Mouse (Mus musculus): Measurements from ENCODE around the gene Wdr62. TPM values are rescaled to one million over a fixed set of nuclear protein-coding genes. Genes with fewer than 3 reads are reported as not detected.

The Wdr62 gene
- total and polyA plus RNA-seq, 3 experiments = 8.2 to 59.1 (median 57.9) TPM

DNA sequence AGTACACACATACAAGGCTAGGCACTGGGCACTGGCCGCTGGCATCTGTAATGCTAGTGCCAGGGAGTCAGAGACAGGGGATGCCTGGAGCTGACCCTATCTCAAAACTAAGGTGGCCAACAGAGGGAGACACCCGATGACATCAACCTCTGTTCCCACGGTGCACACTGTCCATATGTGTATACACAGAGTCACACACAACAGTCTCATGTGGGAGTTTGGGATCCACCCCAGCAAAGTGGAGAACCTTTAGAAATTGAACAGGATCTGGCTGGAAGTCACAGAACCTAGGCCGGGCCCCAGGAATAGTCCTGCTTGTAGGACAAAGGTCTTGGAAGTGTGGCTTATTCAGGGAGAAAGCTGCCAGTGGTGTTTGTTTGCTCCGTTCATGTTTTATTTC is 14.1 kb upstream of the Wdr62 start:
- no peak overlapping the region for H3K4me3 ChIP-seq (ENCODE audit: low read depth, low read length)
- H3K4me1 ChIP-seq (ENCODE audit: insufficient read depth, low read depth, low read length) = peaks cover 9% of the 10 kb centered on the region
- no peaks in the 10 kb centered on the region for H3K9me3 ChIP-seq (replicated peaks)
- TF ChIP-seq TAL1 (conservative IDR thresholded peaks at IDR 0.05; ENCODE audit: low read depth, low read length) (no peak), GATA2 (IDR thresholded peaks at IDR 0.05; ENCODE audit: borderline replicate concordance, low read depth, low read length) (no peak), POLR2AphosphoS5 (IDR thresholded peaks at IDR 0.05; ENCODE audit: insufficient replicate concordance, low read depth, low read length) (no peak), CTCF (IDR thresholded peaks at IDR 0.05; ENCODE audit: low read depth, low read length) (no peak), GATA1 (IDR thresholded peaks at IDR 0.05; ENCODE audit: borderline replicate concordance, low read length) (no peak)
- no peaks in the 10 kb centered on the region for H3K36me3 ChIP-seq (replicated peaks)
- DNase-seq (ENCODE audit: low spot score) (no peak), ATAC-seq (ENCODE audit: extremely low read depth, insufficient number of reproducible peaks, low FRiP score, poor library complexity, severe bottlenecking) (no peak)
- peaks cover 42% of the 10 kb centered on the region for H3K27me3 ChIP-seq (ENCODE audit: insufficient read depth, low read length)

DNA sequence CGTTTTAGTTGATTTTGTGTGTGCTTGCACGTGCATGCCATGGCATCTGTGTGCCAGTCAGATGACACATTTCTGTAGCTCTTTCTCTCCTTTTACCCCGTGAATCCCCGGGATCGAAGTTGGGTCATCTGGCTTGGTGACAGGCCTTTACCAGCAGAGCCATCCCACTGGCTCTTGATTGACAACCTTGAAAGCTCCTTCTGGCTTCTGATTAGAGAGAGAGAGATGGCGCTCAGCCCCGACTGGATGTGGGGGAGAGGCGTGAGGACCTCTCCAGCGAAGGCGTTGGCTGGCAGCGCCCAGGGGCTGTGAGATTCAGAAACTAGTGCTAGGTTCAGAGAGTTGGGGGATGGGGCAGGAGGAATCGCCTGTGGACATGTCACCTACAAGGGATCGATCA is 13.6 kb upstream of the Wdr62 start:
- H3K27me3 ChIP-seq (ENCODE audit: insufficient read depth, low read length) = peaks cover 47% of the 10 kb centered on the region
- H3K9me3 ChIP-seq (replicated peaks) = no peaks in the 10 kb centered on the region
- H3K36me3 ChIP-seq (replicated peaks) = no peaks in the 10 kb centered on the region
- no peak for ATAC-seq (ENCODE audit: extremely low read depth, insufficient number of reproducible peaks, low FRiP score, poor library complexity, severe bottlenecking)
- H3K4me3 ChIP-seq (ENCODE audit: low read depth, low read length) = no peak overlapping the region
- DNase-seq (ENCODE audit: low spot score) = no peak
- TF ChIP-seq POLR2AphosphoS5 (IDR thresholded peaks at IDR 0.05; ENCODE audit: insufficient replicate concordance, low read depth, low read length) = no peak
- no peak for TF ChIP-seq GATA1 (IDR thresholded peaks at IDR 0.05; ENCODE audit: borderline replicate concordance, low read length)
- no peak for TF ChIP-seq GATA2 (IDR thresholded peaks at IDR 0.05; ENCODE audit: borderline replicate concordance, low read depth, low read length)
- no peak for TF ChIP-seq TAL1 (conservative IDR thresholded peaks at IDR 0.05; ENCODE audit: low read depth, low read length)
- TF ChIP-seq CTCF (IDR thresholded peaks at IDR 0.05; ENCODE audit: low read depth, low read length) = no peak
- H3K4me1 ChIP-seq (ENCODE audit: insufficient read depth, low read depth, low read length) = peaks cover 9% of the 10 kb centered on the region

DNA sequence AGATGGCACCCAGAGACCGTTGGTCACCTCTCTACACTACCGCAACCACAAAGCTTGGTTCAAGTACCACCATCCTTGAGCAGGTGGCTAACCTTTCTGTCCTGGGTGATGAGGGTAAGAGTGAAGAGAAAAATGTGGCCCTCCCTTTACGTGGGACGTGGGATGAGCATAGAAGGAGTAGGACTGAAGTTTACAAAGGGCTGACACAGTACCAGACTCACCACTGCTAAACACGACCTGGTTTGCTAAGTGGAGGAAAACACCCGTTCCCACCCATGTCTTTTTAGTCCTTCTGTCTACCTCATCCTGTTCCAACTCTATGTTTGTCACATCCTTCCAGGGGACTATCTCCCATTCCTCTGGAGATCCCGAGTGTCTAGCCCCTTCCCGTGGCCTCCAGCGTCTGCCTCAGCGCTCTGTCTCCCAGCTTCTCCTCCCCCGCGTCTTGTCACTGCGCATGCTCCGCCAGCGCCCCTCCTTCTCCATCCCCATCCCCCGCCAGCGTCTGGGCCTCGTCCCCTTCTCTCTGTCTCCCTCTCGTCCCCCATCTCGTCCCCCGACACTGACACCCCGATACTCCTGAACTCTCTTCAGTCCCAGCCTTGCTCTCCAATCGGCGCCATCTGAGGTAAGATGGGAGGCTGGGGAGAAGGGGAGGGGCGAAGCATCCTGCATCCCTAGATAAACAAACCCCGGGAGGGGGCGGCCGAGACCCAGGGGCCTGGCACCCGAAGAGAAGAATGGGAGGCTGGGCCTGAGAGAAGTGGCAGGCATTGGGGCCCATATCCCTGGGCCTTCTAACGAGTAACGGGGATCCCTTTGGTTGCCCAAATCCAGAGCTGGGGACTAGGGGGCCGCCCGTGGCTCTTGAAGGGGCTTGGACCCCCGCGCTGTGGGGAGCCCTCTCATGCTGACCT is 11.3 kb upstream of the Wdr62 start, which contains the start of gene Clip3:
TSS of gene Clip3 (plus strand) at position 514 of the 917 bp plus-strand sequence.
- no peak for ATAC-seq (ENCODE audit: extremely low read depth, insufficient number of reproducible peaks, low FRiP score, poor library complexity, severe bottlenecking)
- no peak for DNase-seq (ENCODE audit: low spot score)
- Histone ChIP-seq H3K36me3 (replicated peaks) (no peaks in the 10 kb centered on the region), H3K4me1 (ENCODE audit: insufficient read depth, low read depth, low read length) (peaks cover 2% of the 10 kb centered on the region), H3K9me3 (replicated peaks) (no peaks in the 10 kb centered on the region), H3K27me3 (ENCODE audit: insufficient read depth, low read length) (peaks cover 57% of the 10 kb centered on the region), H3K4me3 (ENCODE audit: low read depth, low read length) (no peak within 1 kb of the TSS)
- TF ChIP-seq GATA2 (IDR thresholded peaks at IDR 0.05; ENCODE audit: borderline replicate concordance, low read depth, low read length) (no peak), GATA1 (IDR thresholded peaks at IDR 0.05; ENCODE audit: borderline replicate concordance, low read length) (no peak), POLR2AphosphoS5 (IDR thresholded peaks at IDR 0.05; ENCODE audit: insufficient replicate concordance, low read depth, low read length) (no peak), TAL1 (conservative IDR thresholded peaks at IDR 0.05; ENCODE audit: low read depth, low read length) (no peak), CTCF (IDR thresholded peaks at IDR 0.05; ENCODE audit: low read depth, low read length) (no peak)

DNA sequence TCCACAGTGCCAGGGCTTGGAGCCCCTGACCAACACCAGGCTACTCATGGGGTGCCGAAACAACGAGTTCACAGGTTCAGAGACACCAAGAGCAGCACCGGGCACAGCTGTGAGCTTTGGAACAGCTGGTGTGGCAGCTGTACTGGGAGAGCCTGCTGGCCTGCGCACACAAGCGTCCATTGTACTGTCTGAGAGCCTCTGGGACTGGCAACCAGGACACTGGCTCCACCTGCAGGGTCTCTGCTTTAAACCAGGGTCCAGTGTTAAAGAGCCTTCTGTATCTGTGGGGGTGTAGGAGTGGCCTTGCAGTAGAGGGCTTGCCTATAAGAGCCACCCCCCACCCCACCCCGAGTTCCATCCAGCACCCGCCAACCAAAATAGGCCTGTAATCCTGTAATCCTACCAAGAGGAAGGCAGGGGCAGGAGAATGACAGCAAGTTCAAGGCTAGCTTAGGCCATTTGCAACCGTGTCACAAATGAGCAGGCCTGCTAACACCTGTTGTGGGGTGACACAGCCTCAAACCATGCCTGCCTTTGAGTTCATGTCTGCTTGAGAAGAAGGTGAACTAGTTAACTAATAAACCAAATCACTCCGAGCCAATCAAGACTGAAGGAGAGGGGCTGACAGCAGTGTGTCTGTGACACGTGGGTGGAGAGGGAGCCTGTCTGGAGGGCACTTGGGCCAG is 9.6 kb upstream of the Wdr62 start:
- Histone ChIP-seq H3K27me3 (ENCODE audit: insufficient read depth, low read length) (peaks cover 56% of the 10 kb centered on the region), H3K36me3 (replicated peaks) (no peaks in the 10 kb centered on the region), H3K9me3 (replicated peaks) (no peaks in the 10 kb centered on the region), H3K4me1 (ENCODE audit: insufficient read depth, low read depth, low read length) (peaks cover 2% of the 10 kb centered on the region), H3K4me3 (ENCODE audit: low read depth, low read length) (no peak overlapping the region)
- no peak for ATAC-seq (ENCODE audit: extremely low read depth, insufficient number of reproducible peaks, low FRiP score, poor library complexity, severe bottlenecking)
- no peak for DNase-seq (ENCODE audit: low spot score)
- TF ChIP-seq CTCF (IDR thresholded peaks at IDR 0.05; ENCODE audit: low read depth, low read length) (no peak), GATA1 (IDR thresholded peaks at IDR 0.05; ENCODE audit: borderline replicate concordance, low read length) (no peak), TAL1 (conservative IDR thresholded peaks at IDR 0.05; ENCODE audit: low read depth, low read length) (no peak), POLR2AphosphoS5 (IDR thresholded peaks at IDR 0.05; ENCODE audit: insufficient replicate concordance, low read depth, low read length) (no peak), GATA2 (IDR thresholded peaks at IDR 0.05; ENCODE audit: borderline replicate concordance, low read depth, low read length) (no peak)

DNA sequence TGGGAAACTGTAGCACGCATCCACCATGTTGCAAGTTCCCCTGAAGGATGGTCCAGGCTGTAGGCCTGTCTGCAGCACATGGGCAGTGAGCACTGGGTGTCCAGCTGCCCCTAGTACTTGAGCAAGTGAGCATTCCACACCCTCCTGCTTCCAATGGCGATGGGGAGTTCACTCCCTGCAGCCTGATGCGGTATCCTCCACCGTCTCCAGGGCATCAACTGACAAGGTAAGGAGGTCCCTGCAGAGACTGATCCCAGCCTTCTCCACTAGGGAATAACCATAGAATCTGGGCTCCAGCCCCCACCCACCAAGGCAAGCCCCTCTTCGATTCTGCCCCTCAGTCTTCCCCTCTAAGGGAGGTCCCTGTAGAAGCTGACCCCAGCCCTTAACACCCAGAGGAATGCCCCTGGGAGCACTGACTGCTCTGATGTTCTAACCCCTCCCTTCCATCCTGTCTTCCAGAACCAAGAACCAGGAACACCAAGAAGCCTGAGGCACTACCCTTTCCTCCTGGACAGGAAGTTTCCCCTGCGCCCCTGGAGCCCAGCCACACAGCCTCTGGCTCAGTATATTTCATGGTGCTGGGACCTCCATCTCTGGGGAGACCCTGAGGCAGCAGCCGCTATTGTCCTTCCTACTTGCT is 9.0 kb upstream of the Wdr62 start:
- DNase-seq (ENCODE audit: low spot score) = no peak
- Histone ChIP-seq H3K4me3 (ENCODE audit: low read depth, low read length) (no peak overlapping the region), H3K4me1 (ENCODE audit: insufficient read depth, low read depth, low read length) (peaks cover 2% of the 10 kb centered on the region), H3K36me3 (replicated peaks) (no peaks in the 10 kb centered on the region), H3K9me3 (replicated peaks) (no peaks in the 10 kb centered on the region), H3K27me3 (ENCODE audit: insufficient read depth, low read length) (peaks cover 56% of the 10 kb centered on the region)
- ATAC-seq (ENCODE audit: extremely low read depth, insufficient number of reproducible peaks, low FRiP score, poor library complexity, severe bottlenecking) = no peak
- TF ChIP-seq GATA2 (IDR thresholded peaks at IDR 0.05; ENCODE audit: borderline replicate concordance, low read depth, low read length) (no peak), TAL1 (conservative IDR thresholded peaks at IDR 0.05; ENCODE audit: low read depth, low read length) (no peak), GATA1 (IDR thresholded peaks at IDR 0.05; ENCODE audit: borderline replicate concordance, low read length) (no peak), POLR2AphosphoS5 (IDR thresholded peaks at IDR 0.05; ENCODE audit: insufficient replicate concordance, low read depth, low read length) (no peak), CTCF (IDR thresholded peaks at IDR 0.05; ENCODE audit: low read depth, low read length) (no peak)
